Comparison of ENCODE assay signal across 8 mouse cellular contexts in the genomic region with DNA sequence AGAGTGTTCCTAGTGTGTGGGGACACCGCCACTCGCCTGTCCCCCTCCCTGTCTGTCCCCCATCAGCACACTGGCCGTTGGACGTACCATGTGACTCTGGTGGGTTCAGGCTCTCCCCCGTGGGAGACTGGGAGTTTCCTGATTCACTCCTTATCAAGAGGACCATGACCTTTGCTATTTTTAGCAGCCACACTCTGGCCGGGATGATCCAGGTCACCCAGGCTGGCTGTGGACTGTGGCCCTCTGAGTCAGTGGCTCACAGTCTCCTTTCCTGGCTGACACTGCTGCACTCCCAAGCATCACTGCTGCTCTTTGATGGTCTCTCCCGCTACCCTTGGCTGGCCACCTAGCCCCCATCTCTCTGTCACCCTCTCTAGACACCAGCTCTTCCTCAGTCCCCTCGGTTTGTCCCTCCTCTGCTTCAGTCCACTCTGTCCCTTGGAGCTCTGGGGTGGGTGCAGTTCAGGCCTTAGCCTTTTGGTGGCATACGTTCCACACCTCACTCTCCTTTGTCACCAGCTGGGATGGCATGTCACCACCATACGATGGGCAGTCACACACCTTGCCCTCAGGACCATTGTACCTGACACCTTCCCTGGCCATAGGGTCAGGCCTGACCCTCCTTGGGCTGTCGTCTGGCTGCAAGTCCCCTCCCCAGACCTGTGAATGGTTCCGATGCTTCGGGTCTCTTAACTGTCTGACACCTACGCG.
DNase-seq lines count a peak whose midpoint lies in the region; ATAC-seq and TF ChIP-seq lines count a peak whose summit lies in the region.

No protein-coding gene starts in this region.

- peaks cover 75% of the 10 kb centered on the region for H3K4me1 ChIP-seq in heart, embryonic 10.5 days
- no peaks in the 10 kb centered on the region for H3K4me1 ChIP-seq in kidney, adult 2 months (ENCODE audit: control insufficient read depth, insufficient read depth, low read length)
- peaks cover 22% of the 10 kb centered on the region for H3K4me1 ChIP-seq in lung, embryonic 15.5 days

- peak overlapping the region; percentile 6; the same call in 1 of the 2 replicates for H3K4me3 ChIP-seq in heart, embryonic 10.5 days
- no peak overlapping the region for H3K4me3 ChIP-seq in kidney, adult 2 months (ENCODE audit: insufficient read depth, low read depth, low read length)
- H3K4me3 ChIP-seq in lung, embryonic 15.5 days, result no peak overlapping the region

- DNase-seq in left cerebral cortex, adult 18-20 months (ENCODE audit: low spot score in 2 of 2), result peak; percentile 54 to 62
- no peak for DNase-seq in left cerebral cortex, adult 11 months (ENCODE audit: low spot score)
- DNase-seq in cerebellum, adult 18-20 months, result peak; percentile 43 to 44
- DNase-seq in heart, embryonic 10.5 days (ENCODE audit: low spot score), result no peak
- DNase-seq in kidney, adult 2 months, result peak; percentile 54
- peak; percentile 18 for DNase-seq in skeletal muscle tissue, adult 2 months (ENCODE audit: low read depth, low spot score)

- H3K4me2 ChIP-seq in lung, embryonic 15.5 days, result no peak overlapping the region

- no peak for TF ChIP-seq POLR2A in kidney, adult 2 months (IDR thresholded peaks at IDR 0.05; ENCODE audit: low read depth, low read length)

- H3K9ac ChIP-seq in lung, embryonic 15.5 days, result no peak overlapping the region; the same call in 1 of the 2 replicates

- peak; percentile 28; the same call in 1 of the 2 replicates for ATAC-seq in lung, embryonic 15.5 days (ENCODE audit: borderline replicate concordance, extremely low read depth, low FRiP score, low TSS enrichment)
- no peak for ATAC-seq in activated CD4-positive, CD25-positive, alpha-beta regulatory T cell, adult 4 months

- TF ChIP-seq CTCF in kidney, adult 2 months (conservative IDR thresholded peaks at IDR 0.05; ENCODE audit: insufficient read depth, insufficient read length, low read depth, low read length), result peak; percentile 92

- 34% methylated on average over 15 of the region's 15 CpGs for WGBS in heart, embryonic 10.5 days
- whole genome bisulfite sequencing in kidney, adult 2 months, result 48% methylated on average over 15 of the region's 15 CpGs
- WGBS in lung, embryonic 15.5 days, result 40% methylated on average over 15 of the region's 15 CpGs

- peak overlapping the region; percentile 19; the same call in 1 of the 2 replicates for H3K27ac ChIP-seq in heart, embryonic 10.5 days
- no peak overlapping the region for H3K27ac ChIP-seq in kidney, adult 2 months (ENCODE audit: insufficient read depth, low read depth, low read length)
- H3K27ac ChIP-seq in lung, embryonic 15.5 days, result no peak overlapping the region

- H3K27me3 ChIP-seq in heart, embryonic 10.5 days (ENCODE audit: insufficient read depth, poor library complexity, severe bottlenecking), result peaks cover 11% of the 10 kb centered on the region; the same call in 1 of the 2 replicates
- H3K27me3 ChIP-seq in kidney, adult 2 months (replicated peaks; ENCODE audit: control insufficient read depth, insufficient read depth, low read length), result no peaks in the 10 kb centered on the region
- no peaks in the 10 kb centered on the region for H3K27me3 ChIP-seq in lung, embryonic 15.5 days

- H3K9me3 ChIP-seq in heart, embryonic 10.5 days, result no peaks in the 10 kb centered on the region
- H3K9me3 ChIP-seq in lung, embryonic 15.5 days, result no peaks in the 10 kb centered on the region

- H3K36me3 ChIP-seq in heart, embryonic 10.5 days, result no peaks in the 10 kb centered on the region
- no peaks in the 10 kb centered on the region for H3K36me3 ChIP-seq in kidney, adult 2 months (ENCODE audit: control insufficient read depth, insufficient read depth, low read length)
- H3K36me3 ChIP-seq in lung, embryonic 15.5 days, result no peaks in the 10 kb centered on the region

Comparison
In these comparisons a context has a peak if more than half of its experiments do, and no peak if none do; other contexts are left out.
1. DNase-seq: peak in left cerebral cortex, adult 18-20 months (2 of 2), cerebellum, adult 18-20 months (2 of 2), kidney, adult 2 months (single experiment) and skeletal muscle tissue, adult 2 months (single experiment); none in left cerebral cortex, adult 11 months (single experiment) and heart, embryonic 10.5 days (single experiment).